Mouse (Mus musculus) adrenal gland, adult 2 months (tissue): ENCODE results near the gene Hsd3b4. TPM values are rescaled to one million over a fixed set of nuclear protein-coding genes. Genes with fewer than 3 reads are reported as not detected.
"Not testable (repeated sequence)": the region's sequence is repeated elsewhere in the genome, so short reads cannot be mapped to it uniquely, and the experiment has no call there.

Source experiments
- DNase-seq: peaks from one replicate; pipeline ENCODE4 v3.0.0; 2021
- long read RNA-seq: library from polyadenylated mRNA; stranded (forward); transcript quantifications from one replicate; pipeline ENCODE4 v2.0.0, GENCODE M21; 2021
- polyA plus RNA-seq: library from polyadenylated mRNA; depleted of rRNA; stranded (reverse); fragments of >200 nt; gene quantifications from 2 replicates; pipeline ENCODE4 v1.2.3, GENCODE M21; 2012; rRNA removed
- total RNA-seq, 2 experiments: library from RNA; stranded (reverse); gene quantifications; 2 replicates each; pipeline ENCODE4 v1.2.3; 2021

The Hsd3b4 gene
- total RNA-seq (not detected), polyA plus RNA-seq (not detected in 2 replicates)
- long read RNA-seq = 0 reads

DNA sequence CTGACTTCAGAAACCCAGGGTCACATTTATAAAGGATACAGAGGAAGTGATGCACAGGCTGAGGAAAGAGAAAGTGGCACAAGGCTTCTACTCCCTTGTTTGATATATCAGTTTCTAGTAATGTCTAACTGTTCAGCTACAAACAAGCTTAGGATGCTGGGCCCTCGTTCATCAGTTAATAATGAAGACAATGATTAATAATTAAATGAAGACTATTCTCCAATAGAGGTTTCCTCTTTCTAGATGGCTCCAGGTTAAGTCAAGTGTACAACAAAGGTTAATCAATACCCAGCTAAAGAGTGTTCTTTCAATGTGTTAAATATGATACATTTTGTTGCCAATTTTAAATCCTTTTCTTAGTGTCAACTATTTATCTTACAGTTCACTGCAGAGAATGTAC lies at the start of gene Hsd3b4:
TSS of gene Hsd3b4 (minus strand) at position 101 of the 400 bp plus-strand sequence.
- not testable (repeated sequence) for DNase-seq

DNA sequence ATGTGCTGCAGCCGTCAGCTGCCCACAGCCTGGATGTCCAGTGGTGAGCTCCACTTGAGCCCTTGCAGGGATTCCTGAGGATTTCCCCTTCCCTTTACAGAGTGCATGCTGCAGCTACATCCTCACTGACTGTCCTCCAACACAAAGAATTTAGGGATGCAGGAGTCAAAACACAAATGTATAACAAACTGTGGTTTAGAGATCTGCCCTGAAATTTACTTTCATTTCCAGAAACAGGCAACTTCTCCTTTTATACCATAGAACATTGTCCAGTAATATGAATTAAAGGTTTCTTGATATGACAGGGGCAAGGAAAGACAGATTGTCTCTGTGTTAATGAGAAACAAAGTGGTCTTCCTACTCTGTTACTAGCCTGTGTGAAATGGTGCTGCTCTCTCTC lies 40.5 kb upstream of the Hsd3b4 start:
- DNase-seq = not testable (repeated sequence)

DNA sequence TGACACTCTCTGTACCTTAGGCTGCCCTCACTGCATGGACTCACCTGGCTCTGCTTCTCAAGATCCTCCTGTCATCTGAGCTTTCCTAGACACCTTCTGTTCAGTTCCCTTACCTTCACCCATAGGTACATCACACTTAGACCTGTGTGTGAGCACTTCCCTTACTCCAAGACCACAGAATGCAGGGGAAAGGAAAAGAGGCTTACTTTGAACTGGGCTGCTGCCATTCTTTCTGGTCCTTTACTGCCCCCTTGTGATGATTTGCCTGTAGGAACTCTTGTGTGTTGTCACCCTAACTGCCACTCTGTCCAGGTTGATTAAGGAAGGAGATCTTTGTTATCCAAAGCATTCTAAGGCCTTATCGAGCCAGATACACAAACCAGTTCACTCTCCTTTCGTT lies 39.9 kb upstream of the Hsd3b4 start:
- not testable (repeated sequence) for DNase-seq

DNA sequence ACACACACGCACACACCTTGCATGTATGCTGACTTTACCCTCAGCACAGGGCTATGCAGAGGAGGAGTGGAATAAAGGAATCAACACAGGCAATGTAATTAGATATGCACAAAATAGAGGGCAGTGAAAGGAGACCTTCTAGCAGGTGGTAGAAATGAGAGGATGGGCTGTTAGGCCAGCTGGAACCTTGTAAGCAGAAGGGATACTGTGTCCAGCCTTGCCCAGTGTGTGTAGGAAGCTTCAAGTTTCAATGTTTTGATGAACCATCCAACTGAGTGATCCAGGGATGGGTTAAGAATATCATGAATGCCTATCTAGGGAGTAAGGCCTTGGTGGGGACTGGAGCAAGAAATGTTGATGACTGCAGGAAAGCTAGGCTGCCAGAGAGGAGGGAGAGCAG lies 38.2 kb upstream of the Hsd3b4 start:
- not testable (repeated sequence) for DNase-seq

DNA sequence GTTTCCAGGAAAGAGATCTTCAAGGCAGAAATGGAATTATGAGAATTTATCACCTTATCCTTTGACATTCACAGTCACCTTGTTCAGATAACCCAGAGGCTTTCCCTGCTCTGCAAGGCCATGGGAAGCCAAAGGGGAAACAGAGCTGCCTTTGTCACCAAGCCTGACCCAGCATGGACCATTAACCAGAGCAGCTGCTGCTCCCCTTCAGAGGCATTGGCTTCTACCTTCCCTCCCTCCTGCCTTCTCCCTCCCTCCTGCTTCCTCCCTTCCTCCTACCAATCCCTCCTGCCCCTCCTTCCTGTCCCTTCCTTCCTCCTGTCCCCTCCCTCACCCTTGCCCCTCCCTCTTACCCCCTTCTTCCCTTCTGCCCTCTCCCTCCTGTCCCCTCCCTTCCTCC lies 37.3 kb upstream of the Hsd3b4 start:
- DNase-seq = not testable (repeated sequence)

DNA sequence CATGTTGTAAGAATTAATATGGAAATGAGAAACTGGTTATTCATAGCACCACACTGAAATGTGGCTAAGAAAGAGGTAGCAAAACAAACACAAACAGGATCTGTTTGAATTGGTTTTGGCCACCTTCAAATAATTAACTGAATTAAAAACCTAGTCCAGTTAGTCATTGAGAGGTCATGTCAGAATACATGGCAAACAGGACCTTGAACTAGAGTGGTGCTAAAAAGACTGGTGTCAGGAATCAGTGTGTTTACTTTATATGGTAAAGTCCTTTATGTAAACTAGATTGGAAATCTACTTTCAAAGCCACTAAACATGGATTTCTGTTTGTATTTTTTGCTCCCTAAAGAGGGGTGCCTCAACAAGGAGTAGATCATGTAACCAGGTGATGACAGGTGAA lies 14.7 kb upstream of the Hsd3b4 start:
- not testable (repeated sequence) for DNase-seq

DNA sequence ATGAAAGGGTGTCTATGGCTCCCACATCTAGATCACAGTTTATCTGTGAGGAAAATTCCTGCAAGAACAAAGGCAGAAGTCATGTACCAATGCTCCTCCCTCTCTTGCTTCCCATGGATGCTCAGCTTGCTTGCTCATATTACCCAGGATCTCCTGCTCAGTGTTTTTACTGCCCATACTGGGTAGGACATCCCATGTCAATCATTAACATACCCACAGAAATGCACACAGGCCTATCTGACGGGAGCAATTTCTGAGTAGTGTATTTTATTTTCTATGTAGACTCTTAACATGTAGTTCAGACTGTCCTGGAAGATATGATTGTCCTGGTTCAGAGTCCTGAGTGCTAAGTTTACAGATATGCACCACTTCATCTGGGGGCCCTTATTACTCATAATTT lies 14.2 kb upstream of the Hsd3b4 start:
- not testable (repeated sequence) for DNase-seq

DNA sequence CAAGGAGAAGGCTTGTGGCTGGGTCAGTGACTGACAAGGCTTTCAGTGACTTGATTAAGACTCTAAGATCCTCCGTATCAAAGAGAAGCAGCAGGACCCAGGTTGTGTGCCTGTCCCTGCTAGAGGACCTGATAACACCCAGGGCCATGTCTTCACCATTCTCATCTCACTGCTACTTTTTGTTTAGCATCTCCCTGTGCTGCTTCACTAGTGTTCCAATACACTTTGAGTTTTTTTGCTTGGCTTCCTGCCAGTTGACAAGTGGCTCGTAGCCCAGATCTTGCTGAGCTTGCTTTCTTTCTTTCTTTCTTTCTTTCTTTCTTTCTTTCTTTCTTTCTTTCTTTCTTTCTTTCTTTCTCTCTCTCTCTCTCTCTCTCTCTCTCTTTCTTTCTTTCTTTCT lies 12.5 kb upstream of the Hsd3b4 start:
- DNase-seq = not testable (repeated sequence)

DNA sequence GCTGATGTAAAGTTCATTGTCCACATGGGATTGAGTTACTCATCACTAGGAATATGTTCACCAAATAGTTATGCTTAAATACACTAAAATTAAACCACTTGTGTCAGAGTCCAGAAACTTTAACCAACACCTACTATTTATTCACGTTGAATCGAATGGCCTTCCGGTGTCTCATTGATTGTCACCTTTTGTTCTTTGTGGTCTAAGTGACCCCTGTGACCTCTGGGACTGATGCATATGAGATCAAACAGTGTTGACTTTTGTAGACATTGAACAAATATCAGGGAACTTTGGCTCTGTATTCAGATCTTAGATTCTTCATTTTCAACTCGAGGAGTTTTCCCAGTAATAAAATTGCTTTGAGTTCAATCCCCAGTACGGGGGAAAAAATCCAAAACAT lies 3.1 kb downstream of the Hsd3b4 start:
- not testable (repeated sequence) for DNase-seq

DNA sequence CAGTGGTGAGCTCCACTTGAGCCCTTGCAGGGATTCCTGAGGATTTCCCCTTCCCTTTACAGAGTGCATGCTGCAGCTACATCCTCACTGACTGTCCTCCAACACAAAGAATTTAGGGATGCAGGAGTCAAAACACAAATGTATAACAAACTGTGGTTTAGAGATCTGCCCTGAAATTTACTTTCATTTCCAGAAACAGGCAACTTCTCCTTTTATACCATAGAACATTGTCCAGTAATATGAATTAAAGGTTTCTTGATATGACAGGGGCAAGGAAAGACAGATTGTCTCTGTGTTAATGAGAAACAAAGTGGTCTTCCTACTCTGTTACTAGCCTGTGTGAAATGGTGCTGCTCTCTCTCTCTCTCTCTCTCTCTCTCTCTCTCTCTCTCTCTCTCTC lies 12.9 kb downstream of the Hsd3b4 start:
- not testable (repeated sequence) for DNase-seq

DNA sequence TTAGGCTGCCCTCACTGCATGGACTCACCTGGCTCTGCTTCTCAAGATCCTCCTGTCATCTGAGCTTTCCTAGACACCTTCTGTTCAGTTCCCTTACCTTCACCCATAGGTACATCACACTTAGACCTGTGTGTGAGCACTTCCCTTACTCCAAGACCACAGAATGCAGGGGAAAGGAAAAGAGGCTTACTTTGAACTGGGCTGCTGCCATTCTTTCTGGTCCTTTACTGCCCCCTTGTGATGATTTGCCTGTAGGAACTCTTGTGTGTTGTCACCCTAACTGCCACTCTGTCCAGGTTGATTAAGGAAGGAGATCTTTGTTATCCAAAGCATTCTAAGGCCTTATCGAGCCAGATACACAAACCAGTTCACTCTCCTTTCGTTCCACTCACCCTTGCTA lies 13.6 kb downstream of the Hsd3b4 start:
- DNase-seq = not testable (repeated sequence)

DNA sequence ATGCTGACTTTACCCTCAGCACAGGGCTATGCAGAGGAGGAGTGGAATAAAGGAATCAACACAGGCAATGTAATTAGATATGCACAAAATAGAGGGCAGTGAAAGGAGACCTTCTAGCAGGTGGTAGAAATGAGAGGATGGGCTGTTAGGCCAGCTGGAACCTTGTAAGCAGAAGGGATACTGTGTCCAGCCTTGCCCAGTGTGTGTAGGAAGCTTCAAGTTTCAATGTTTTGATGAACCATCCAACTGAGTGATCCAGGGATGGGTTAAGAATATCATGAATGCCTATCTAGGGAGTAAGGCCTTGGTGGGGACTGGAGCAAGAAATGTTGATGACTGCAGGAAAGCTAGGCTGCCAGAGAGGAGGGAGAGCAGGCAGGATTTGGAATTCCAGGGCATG lies 15.3 kb downstream of the Hsd3b4 start:
- DNase-seq = not testable (repeated sequence)

DNA sequence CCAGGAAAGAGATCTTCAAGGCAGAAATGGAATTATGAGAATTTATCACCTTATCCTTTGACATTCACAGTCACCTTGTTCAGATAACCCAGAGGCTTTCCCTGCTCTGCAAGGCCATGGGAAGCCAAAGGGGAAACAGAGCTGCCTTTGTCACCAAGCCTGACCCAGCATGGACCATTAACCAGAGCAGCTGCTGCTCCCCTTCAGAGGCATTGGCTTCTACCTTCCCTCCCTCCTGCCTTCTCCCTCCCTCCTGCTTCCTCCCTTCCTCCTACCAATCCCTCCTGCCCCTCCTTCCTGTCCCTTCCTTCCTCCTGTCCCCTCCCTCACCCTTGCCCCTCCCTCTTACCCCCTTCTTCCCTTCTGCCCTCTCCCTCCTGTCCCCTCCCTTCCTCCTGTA lies 16.1 kb downstream of the Hsd3b4 start:
- DNase-seq = not testable (repeated sequence)

DNA sequence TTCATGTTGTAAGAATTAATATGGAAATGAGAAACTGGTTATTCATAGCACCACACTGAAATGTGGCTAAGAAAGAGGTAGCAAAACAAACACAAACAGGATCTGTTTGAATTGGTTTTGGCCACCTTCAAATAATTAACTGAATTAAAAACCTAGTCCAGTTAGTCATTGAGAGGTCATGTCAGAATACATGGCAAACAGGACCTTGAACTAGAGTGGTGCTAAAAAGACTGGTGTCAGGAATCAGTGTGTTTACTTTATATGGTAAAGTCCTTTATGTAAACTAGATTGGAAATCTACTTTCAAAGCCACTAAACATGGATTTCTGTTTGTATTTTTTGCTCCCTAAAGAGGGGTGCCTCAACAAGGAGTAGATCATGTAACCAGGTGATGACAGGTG lies 38.8 kb downstream of the Hsd3b4 start:
- DNase-seq = not testable (repeated sequence)

DNA sequence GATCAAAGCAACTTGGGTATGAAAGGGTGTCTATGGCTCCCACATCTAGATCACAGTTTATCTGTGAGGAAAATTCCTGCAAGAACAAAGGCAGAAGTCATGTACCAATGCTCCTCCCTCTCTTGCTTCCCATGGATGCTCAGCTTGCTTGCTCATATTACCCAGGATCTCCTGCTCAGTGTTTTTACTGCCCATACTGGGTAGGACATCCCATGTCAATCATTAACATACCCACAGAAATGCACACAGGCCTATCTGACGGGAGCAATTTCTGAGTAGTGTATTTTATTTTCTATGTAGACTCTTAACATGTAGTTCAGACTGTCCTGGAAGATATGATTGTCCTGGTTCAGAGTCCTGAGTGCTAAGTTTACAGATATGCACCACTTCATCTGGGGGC lies 39.3 kb downstream of the Hsd3b4 start:
- DNase-seq = not testable (repeated sequence)

DNA sequence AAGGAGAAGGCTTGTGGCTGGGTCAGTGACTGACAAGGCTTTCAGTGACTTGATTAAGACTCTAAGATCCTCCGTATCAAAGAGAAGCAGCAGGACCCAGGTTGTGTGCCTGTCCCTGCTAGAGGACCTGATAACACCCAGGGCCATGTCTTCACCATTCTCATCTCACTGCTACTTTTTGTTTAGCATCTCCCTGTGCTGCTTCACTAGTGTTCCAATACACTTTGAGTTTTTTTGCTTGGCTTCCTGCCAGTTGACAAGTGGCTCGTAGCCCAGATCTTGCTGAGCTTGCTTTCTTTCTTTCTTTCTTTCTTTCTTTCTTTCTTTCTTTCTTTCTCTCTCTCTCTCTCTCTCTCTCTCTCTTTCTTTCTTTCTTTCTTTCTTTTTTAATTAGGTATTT lies 41.0 kb downstream of the Hsd3b4 start:
- not testable (repeated sequence) for DNase-seq

DNA sequence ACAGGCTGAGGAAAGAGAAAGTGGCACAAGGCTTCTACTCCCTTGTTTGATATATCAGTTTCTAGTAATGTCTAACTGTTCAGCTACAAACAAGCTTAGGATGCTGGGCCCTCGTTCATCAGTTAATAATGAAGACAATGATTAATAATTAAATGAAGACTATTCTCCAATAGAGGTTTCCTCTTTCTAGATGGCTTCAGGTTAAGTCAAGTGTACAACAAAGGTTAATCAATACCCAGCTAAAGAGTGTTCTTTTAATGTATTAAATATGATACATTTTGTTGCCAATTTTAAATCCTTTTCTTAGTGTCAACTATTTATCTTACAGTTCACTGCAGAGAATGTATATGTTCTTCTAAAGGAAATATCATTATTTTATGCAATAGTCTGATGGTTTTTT lies 53.3 kb downstream of the Hsd3b4 start, which contains the start of gene Gm4450:
TSS of gene Gm4450 (minus strand) at position 101 of the 400 bp plus-strand sequence.
- not testable (repeated sequence) for DNase-seq

DNA sequence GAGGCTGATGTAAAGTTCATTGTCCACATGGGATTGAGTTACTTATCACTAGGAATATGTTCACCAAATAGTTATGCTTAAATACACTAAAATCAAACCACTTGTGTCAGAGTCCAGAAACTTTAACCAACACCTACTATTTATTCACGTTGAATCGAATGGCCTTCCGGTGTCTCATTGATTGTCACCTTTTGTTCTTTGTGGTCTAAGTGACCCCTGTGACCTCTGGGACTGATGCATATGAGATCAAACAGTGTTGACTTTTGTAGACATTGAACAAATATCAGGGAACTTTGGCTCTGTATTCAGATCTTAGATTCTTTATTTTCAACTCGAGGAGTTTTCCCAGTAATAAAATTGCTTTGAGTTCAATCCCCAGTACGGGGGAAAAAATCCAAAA lies 56.5 kb downstream of the Hsd3b4 start:
- DNase-seq = not testable (repeated sequence)

Other genes with a start within 250 kb of the Hsd3b4 start
- gene Hmgcs2, start 230.1 kb downstream of the Hsd3b4 start, total RNA-seq = 10 to 100 TPM; 11.1 to 13.2 TPM
- gene Hmgcs2, start 230.1 kb downstream of the Hsd3b4 start, polyA plus RNA-seq = 2.7 and 3.9 TPM in 2 replicates
- 10 to 100 TPM in 1 of 2 experiments, 1 to 10 TPM in 1; 9.7 to 22.3 TPM for gene Phgdh, start 170.5 kb downstream of the Hsd3b4 start, total RNA-seq
- 16.6 and 25.8 TPM in 2 replicates for gene Phgdh, start 170.5 kb downstream of the Hsd3b4 start, polyA plus RNA-seq
- gene Zfp697, start 128.1 kb downstream of the Hsd3b4 start, total RNA-seq = 1 to 10 TPM; 3.3 to 7.8 TPM
- 4.3 and 5.0 TPM in 2 replicates for gene Zfp697, start 128.1 kb downstream of the Hsd3b4 start, polyA plus RNA-seq
- not detected for gene Gm4450, start 53.4 kb downstream of the Hsd3b4 start, total RNA-seq
- gene Gm4450, start 53.4 kb downstream of the Hsd3b4 start, polyA plus RNA-seq = not detected in 2 replicates
- not detected for gene Gm10681, start 78.3 kb upstream of the Hsd3b4 start, total RNA-seq
- not detected in 2 replicates for gene Gm10681, start 78.3 kb upstream of the Hsd3b4 start, polyA plus RNA-seq
- not detected for gene Hsd3b5, start 119.7 kb upstream of the Hsd3b4 start, total RNA-seq
- not detected in 2 replicates for gene Hsd3b5, start 119.7 kb upstream of the Hsd3b4 start, polyA plus RNA-seq
- under 1 TPM in 1 of 2 experiments, not detected in 1; 0.14 TPM for gene Hsd3b2, start 214.0 kb upstream of the Hsd3b4 start, total RNA-seq
- not detected in 2 replicates for gene Hsd3b2, start 214.0 kb upstream of the Hsd3b4 start, polyA plus RNA-seq